24 mouse cellular contexts compared by ENCODE assay signal in genomic region chr3:89814051-89814450, GRCm38 (mm10). TPM values are rescaled to one million over a fixed set of nuclear protein-coding genes. Genes with fewer than 3 reads are reported as not detected.
DNase-seq lines count a peak whose midpoint lies in the region; ATAC-seq and TF ChIP-seq lines count a peak whose summit lies in the region.
"Had no signal": no experiment of that assay in that cellular context is flagged by ENCODE, and none has a peak within 500 bp of the region (broad histone marks: within the 10 kb centered on the region; RNA-seq: fewer than 3 reads in every experiment).

No protein-coding gene starts in this region.

- dilution Hi-C loops in CH12.LX (cut with MboI; ENCODE audit: extremely low pct_ligation_motif_present, extremely low pct_unique_long_range_greater_than_20kb, low sequenced_read_pairs) = no loop called here

- H3K4me1 ChIP-seq in heart, embryonic 10.5 days = no peaks in the 10 kb centered on the region
- H3K4me1 ChIP-seq in CH12.LX (ENCODE audit: control insufficient read depth in 1 of 2, insufficient read depth in 2 of 2) = peaks cover 0 to 7% of the 10 kb centered on the region in 2 experiments; a peak in 1 of 4 replicates
- H3K4me1 ChIP-seq in ES-Bruce4 (ENCODE audit: control insufficient read depth, insufficient read depth, low read length) = peaks cover 2% of the 10 kb centered on the region
- H3K4me1 ChIP-seq in stomach, postnatal 0 days (replicated peaks; ENCODE audit: control insufficient read depth, insufficient read depth) = no peaks in the 10 kb centered on the region
- H3K4me1 ChIP-seq: forebrain, embryonic 10.5 days; forebrain, embryonic 13.5 days; hindbrain, embryonic 10.5 days; hindbrain, embryonic 13.5 days had no signal

- no peaks in the 10 kb centered on the region for H3K27me3 ChIP-seq in heart, embryonic 10.5 days (ENCODE audit: insufficient read depth, poor library complexity, severe bottlenecking)
- H3K27me3 ChIP-seq in CH12.LX (replicated peaks) (peaks cover 8% of the 10 kb centered on the region), ES-Bruce4 (ENCODE audit: control insufficient read depth, insufficient read depth, low read length, poor library complexity, severe bottlenecking) (no peaks in the 10 kb centered on the region)
- H3K27me3 ChIP-seq in stomach, postnatal 0 days (ENCODE audit: control insufficient read depth, insufficient read depth, low read length) = no peaks in the 10 kb centered on the region
- H3K27me3 ChIP-seq: forebrain, embryonic 13.5 days had no signal

- peak; percentile 69 for DNase-seq in heart, embryonic 10.5 days (ENCODE audit: low spot score)
- no peak for DNase-seq in heart, postnatal 25 days (ENCODE audit: low spot score)
- DNase-seq in CH12.LX (ENCODE audit: extremely low read depth) (no peak), adipocyte (ENCODE audit: low spot score) (no peak)
- no peak for DNase-seq in stomach, postnatal 0 days (ENCODE audit: low spot score)
- no peak for DNase-seq in lung, postnatal 36 days
- DNase-seq: adrenal gland, postnatal 10 days; adrenal gland, postnatal 36 days; B cell, adult 2 months; cerebellum, adult 18-20 months; cerebellum, adult 9-10 months; cerebellum, postnatal 14 days; gastrocnemius, postnatal 10 days; heart, adult 18-20 months; heart, postnatal 36 days had no signal

- no peaks in the 10 kb centered on the region for H3K79me2 ChIP-seq in CH12.LX (replicated peaks; ENCODE audit: control insufficient read depth, extremely low read depth, insufficient read depth, poor library complexity, severe bottlenecking)

- H3K9ac ChIP-seq in CH12.LX (ENCODE audit: insufficient read depth, low read depth) (no peak overlapping the region), ES-Bruce4 (ENCODE audit: low read depth, poor library complexity, severe bottlenecking) (no peak overlapping the region)
- no peak overlapping the region for H3K9ac ChIP-seq in stomach, postnatal 0 days (ENCODE audit: low read length)
- H3K9ac ChIP-seq: forebrain, embryonic 13.5 days; hindbrain, embryonic 13.5 days had no signal

- ATAC-seq in stomach, postnatal 0 days (ENCODE audit: low FRiP score, low TSS enrichment) = no peak
- ATAC-seq: activated CD4-positive, CD25-positive, alpha-beta regulatory T cell, adult 4 months; forebrain, embryonic 13.5 days; forebrain, embryonic 16.5 days; hindbrain, embryonic 16.5 days; intestine, embryonic 16.5 days had no signal

- no peak overlapping the region for H3K27ac ChIP-seq in heart, embryonic 10.5 days
- H3K27ac ChIP-seq in CH12.LX (ENCODE audit: insufficient read depth, low read depth) = no peak overlapping the region
- no peak overlapping the region for H3K27ac ChIP-seq in ES-Bruce4 (ENCODE audit: insufficient read depth, low read length)
- no peak overlapping the region for H3K27ac ChIP-seq in stomach, postnatal 0 days (replicated peaks)
- H3K27ac ChIP-seq: forebrain, embryonic 10.5 days; forebrain, embryonic 13.5 days; hindbrain, embryonic 10.5 days; hindbrain, embryonic 13.5 days had no signal

- no peak overlapping the region for H3K4me2 ChIP-seq in CH12.LX (ENCODE audit: insufficient read depth, low read depth, poor library complexity, severe bottlenecking)
- no peak overlapping the region for H3K4me2 ChIP-seq in stomach, postnatal 0 days (replicated peaks; ENCODE audit: low read depth)
- H3K4me2 ChIP-seq: forebrain, embryonic 13.5 days; hindbrain, embryonic 13.5 days had no signal

- WGBS in heart, embryonic 10.5 days = 66% methylated on average over 7 of the region's 7 CpGs
- WGBS in stomach, postnatal 0 days = 70% methylated on average over 7 of the region's 7 CpGs

- in situ Hi-C loops in CH12.LX (cut with MboI; ENCODE audit: low pct_ligation_motif_present, low pct_unique_long_range_greater_than_20kb, low sequenced_read_pairs) = no loop called here

- TF ChIP-seq EP300 in CH12.LX (IDR thresholded peaks at IDR 0.05; ENCODE audit: low read length) = no peak
- no peak for TF ChIP-seq EP300 in ES-Bruce4 (IDR thresholded peaks at IDR 0.05; ENCODE audit: insufficient read depth, low read depth, low read length)
- TF ChIP-seq EP300 in stomach, postnatal 0 days (optimal IDR thresholded peaks at IDR 0.05) = no peak

- no peaks in the 10 kb centered on the region for H3K36me3 ChIP-seq in heart, embryonic 10.5 days
- H3K36me3 ChIP-seq in CH12.LX (replicated peaks in 1 of 2; ENCODE audit: control insufficient read depth in 1 of 2, insufficient read depth in 1 of 2, low read length in 1 of 2) (no peaks in the 10 kb centered on the region), ES-Bruce4 (ENCODE audit: control insufficient read depth, insufficient read depth, low read length, poor library complexity, severe bottlenecking) (no peaks in the 10 kb centered on the region)
- H3K36me3 ChIP-seq in stomach, postnatal 0 days (ENCODE audit: control insufficient read depth, insufficient read depth, low read length) = no peaks in the 10 kb centered on the region
- H3K36me3 ChIP-seq: forebrain, embryonic 10.5 days; hindbrain, embryonic 10.5 days; hindbrain, embryonic 13.5 days had no signal

- no peaks in the 10 kb centered on the region for H3K9me3 ChIP-seq in heart, embryonic 10.5 days
- H3K9me3 ChIP-seq in CH12.LX (replicated peaks; ENCODE audit: low read length) (no peaks in the 10 kb centered on the region), ES-Bruce4 (replicated peaks; ENCODE audit: control insufficient read depth, insufficient read depth, low read length, poor library complexity, severe bottlenecking) (no peaks in the 10 kb centered on the region)
- no peaks in the 10 kb centered on the region for H3K9me3 ChIP-seq in stomach, postnatal 0 days (ENCODE audit: control insufficient read depth, low read length)
- H3K9me3 ChIP-seq: forebrain, embryonic 10.5 days; forebrain, embryonic 13.5 days; hindbrain, embryonic 10.5 days had no signal

- intact Hi-C loops in heart, postnatal 25 days (cut with DNase I) = no loop called here

- peak; percentile 11 for TF ChIP-seq RAD21 in CH12.LX (IDR thresholded peaks at IDR 0.05; ENCODE audit: low read depth, low read length)

- TF ChIP-seq POLR2A in CH12.LX (IDR thresholded peaks at IDR 0.05; ENCODE audit: low read depth, low read length) (no peak), ES-Bruce4 (IDR thresholded peaks at IDR 0.05; ENCODE audit: insufficient read depth, low read length) (no peak)

- no peak overlapping the region for H3K4me3 ChIP-seq in heart, embryonic 10.5 days
- H3K4me3 ChIP-seq in CH12.LX (replicated peaks in 1 of 3; ENCODE audit: low read depth in 2 of 3, low read length in 2 of 3, poor library complexity in 1 of 3) = no peak overlapping the region
- H3K4me3 ChIP-seq in ES-Bruce4 (ENCODE audit: low read depth, low read length) = no peak overlapping the region
- no peak overlapping the region for H3K4me3 ChIP-seq in stomach, postnatal 0 days (ENCODE audit: low read depth, low read length)
- H3K4me3 ChIP-seq: forebrain, embryonic 10.5 days; forebrain, embryonic 13.5 days; hindbrain, embryonic 10.5 days; hindbrain, embryonic 13.5 days had no signal

- TF ChIP-seq CTCF in CH12.LX (conservative IDR thresholded peaks at IDR 0.05 in 1 of 2, IDR thresholded peaks at IDR 0.05 in 1 of 2; ENCODE audit: low read depth in 2 of 2, low read length in 2 of 2) = peak in 1 of 2 experiments; percentile 38; a peak in 2 of 4 replicates
- peak; percentile 34 for TF ChIP-seq CTCF in ES-Bruce4 (IDR thresholded peaks at IDR 0.05; ENCODE audit: low read depth, low read length)
- 0 out of 2 replicates have a peak, but pooled peaks have one; percentile 4 for TF ChIP-seq CTCF in stomach, postnatal 0 days (IDR thresholded peaks at IDR 0.05; ENCODE audit: low read depth)

TF ChIP-seq in CH12.LX, 34 proteins besides CTCF, POLR2A, EP300 and RAD21 (continues in another document):
- TF ChIP-seq GABPA (IDR thresholded peaks at IDR 0.05; ENCODE audit: insufficient replicate concordance, low read depth, low read length) (no peak), PAX5 (IDR thresholded peaks at IDR 0.05; ENCODE audit: low read length) (no peak), KAT2A (IDR thresholded peaks at IDR 0.05; ENCODE audit: insufficient replicate concordance, low read length) (no peak), CHD2 (IDR thresholded peaks at IDR 0.05; ENCODE audit: low read length) (no peak), MAFK (IDR thresholded peaks at IDR 0.05; ENCODE audit: insufficient replicate concordance, low read length) (no peak), ETS1 (conservative IDR thresholded peaks at IDR 0.05; ENCODE audit: low read depth, low read length) (no peak), CHD1 (IDR thresholded peaks at IDR 0.05; ENCODE audit: low read depth, low read length) (no peak), SMC3 (IDR thresholded peaks at IDR 0.05; ENCODE audit: low read depth, low read length) (no peak; the same call in 1 of the 2 replicates), HCFC1 (IDR thresholded peaks at IDR 0.05; ENCODE audit: low read depth, low read length) (no peak), TCF12 (IDR thresholded peaks at IDR 0.05; ENCODE audit: low read depth, low read length) (no peak), RCOR1 (conservative IDR thresholded peaks at IDR 0.05; ENCODE audit: low read depth, low read length) (no peak)

RNA-seq across cellular contexts. Expression of gene She, which starts 17.1 kb away (rescaled TPM):
- polyA plus RNA-seq in heart, embryonic 10.5 days (2016; fragmentation: Nextera tagmentation; extraction: Ambion mirVana) = 5.4 and 5.9 TPM in 2 replicates
- total RNA-seq in heart, postnatal 25 days (2021) = 10 to 100 TPM; 12.1 to 14.7 TPM
- total RNA-seq in CH12.LX (2012; rRNA removed) (not detected in 2 replicates), CH12.LX (2014; rRNA removed) (not detected in 2 replicates)
- polyA plus RNA-seq in CH12.LX (2012; ENCODE audit: insufficient read length, low read depth) (not detected in 2 replicates), ES-Bruce4 (2011; ENCODE audit: insufficient read depth, insufficient read length, low read depth, missing spikeins) (4.2 and 4.4 TPM in 2 replicates)
- polyA plus RNA-seq in stomach, postnatal 0 days (2015; fragmentation: Nextera tagmentation; extraction: Ambion mirVana) = 1.4 and 1.5 TPM in 2 replicates

RNA-seq across cellular contexts. Expression of gene Ube2q1, which starts 40.6 kb away (rescaled TPM):
- polyA plus RNA-seq in heart, embryonic 10.5 days (2016; fragmentation: Nextera tagmentation; extraction: Ambion mirVana) = 9.5 and 14.7 TPM in 2 replicates
- total RNA-seq in heart, postnatal 25 days (2021) = 10 to 100 TPM; 21.2 to 27.5 TPM
- total RNA-seq in CH12.LX (2012; rRNA removed) (35.4 and 44.5 TPM in 2 replicates), CH12.LX (2014; rRNA removed) (59.4 and 61.7 TPM in 2 replicates)
- polyA plus RNA-seq in CH12.LX (2012; ENCODE audit: insufficient read length, low read depth) (88.8 and 99.1 TPM in 2 replicates), ES-Bruce4 (2011; ENCODE audit: insufficient read depth, insufficient read length, low read depth, missing spikeins) (86.8 and 104 TPM in 2 replicates)
- 6.4 and 6.5 TPM in 2 replicates for polyA plus RNA-seq in stomach, postnatal 0 days (2015; fragmentation: Nextera tagmentation; extraction: Ambion mirVana)

RNA-seq across cellular contexts. Expression of gene Chrnb2, which starts 49.6 kb away (rescaled TPM):
- polyA plus RNA-seq in heart, embryonic 10.5 days (2016; fragmentation: Nextera tagmentation; extraction: Ambion mirVana) = 0.25 and 0.26 TPM in 2 replicates
- under 1 TPM; 0.08 to 0.13 TPM for total RNA-seq in heart, postnatal 25 days (2021)
- total RNA-seq in CH12.LX (2012; rRNA removed) (0.59 and 0.63 TPM in 2 replicates), CH12.LX (2014; rRNA removed) (0.19 and 0.39 TPM in 2 replicates)
- polyA plus RNA-seq in CH12.LX (2012; ENCODE audit: insufficient read length, low read depth) (1.3 TPM in 2 replicates), ES-Bruce4 (2011; ENCODE audit: insufficient read depth, insufficient read length, low read depth, missing spikeins) (0.67 and 0.68 TPM in 2 replicates)
- polyA plus RNA-seq in stomach, postnatal 0 days (2015; fragmentation: Nextera tagmentation; extraction: Ambion mirVana) = 0.68 and 0.81 TPM in 2 replicates
